Mouse (Mus musculus): ENCODE data around the gene Rab30.

Rab30 gene

DNA sequence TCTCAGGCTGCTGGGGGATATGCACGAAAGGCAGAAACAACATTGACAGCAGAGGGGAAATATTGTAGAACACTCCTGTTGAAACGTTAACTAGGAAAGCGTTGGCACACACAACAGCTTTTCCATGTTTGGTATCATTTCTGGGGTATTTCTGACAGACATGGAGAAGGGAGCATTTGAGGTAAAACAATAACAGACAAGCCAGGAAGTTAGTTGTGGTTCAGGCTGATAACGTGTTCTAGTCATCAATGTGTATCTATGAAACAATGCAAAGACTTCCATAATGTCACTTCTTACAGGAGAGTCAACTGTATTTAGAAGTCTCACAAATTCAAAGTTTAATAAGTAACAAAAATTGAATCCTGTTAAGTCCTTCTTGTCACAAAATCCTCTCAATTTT, 130.2 kb downstream of the Rab30 start:
- no peak for DNase-seq

DNA sequence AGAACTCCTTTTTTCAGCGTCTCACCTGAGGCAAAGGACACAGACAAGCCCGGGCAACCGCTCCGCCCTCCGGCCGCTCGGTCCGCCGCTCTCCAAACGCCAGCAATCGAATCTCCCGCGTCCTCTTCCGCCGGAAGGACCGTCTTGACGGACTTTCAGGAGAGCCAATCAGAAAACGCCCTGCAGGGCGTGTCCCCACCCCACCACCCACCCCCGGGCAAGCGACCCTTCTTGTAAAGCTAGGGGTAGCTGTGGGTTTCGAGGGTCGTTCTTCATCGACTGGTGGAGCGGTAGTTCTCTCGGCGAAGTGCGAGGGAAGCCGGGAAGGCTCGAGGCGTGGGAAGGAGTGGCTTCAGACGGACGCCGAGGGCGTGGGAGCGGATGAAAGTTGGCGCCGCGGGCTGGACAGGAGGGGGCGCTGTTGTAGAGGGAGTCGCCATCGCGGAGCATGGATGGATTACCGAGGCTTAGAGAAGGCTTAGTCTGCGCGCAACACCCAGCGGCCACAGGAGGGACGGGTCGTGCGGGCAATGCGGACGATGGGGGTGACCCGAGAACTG, 132.8 kb downstream of the Rab30 start, which contains the start of the genes Ddias and Prcp:
Gene Ddias (minus strand): TSS at position 132 of the 560 bp plus-strand sequence.
Gene Prcp (plus strand): TSS at position 355 of the 560 bp plus-strand sequence.
- peak; percentile 96 for DNase-seq

DNA sequence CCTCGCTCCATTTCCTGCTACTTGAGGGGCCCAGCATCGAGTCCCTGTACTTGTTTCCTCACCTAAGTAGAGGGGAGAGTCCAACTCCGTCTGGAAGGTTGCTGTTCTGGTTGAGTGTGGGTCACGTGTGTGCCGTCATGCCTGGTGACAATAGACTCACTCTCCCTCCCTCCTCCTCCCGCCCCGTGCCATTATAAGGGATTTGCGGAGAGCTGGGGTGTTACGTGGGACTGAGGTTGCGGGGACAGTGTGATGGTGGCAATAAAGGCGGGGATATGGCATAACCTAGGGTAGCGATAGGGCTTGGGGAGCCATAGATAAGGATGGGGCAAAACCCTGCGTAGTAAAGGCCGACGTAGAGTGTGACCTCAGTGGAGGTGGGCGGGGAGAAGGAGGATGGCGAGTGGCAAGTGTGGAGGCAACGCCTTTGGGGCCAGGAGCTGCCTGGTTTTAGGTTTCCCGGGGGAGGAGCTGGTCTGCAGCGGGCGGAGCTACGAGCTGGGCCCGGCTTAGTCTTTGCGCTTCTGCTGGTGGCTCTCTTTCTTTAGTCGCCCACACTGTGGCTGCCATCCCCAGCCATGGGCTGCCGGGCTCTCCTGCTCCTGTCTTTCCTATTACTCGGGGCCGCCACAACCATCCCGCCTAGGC, 133.5 kb downstream of the Rab30 start:
- DNase-seq: peak; percentile 91

DNA sequence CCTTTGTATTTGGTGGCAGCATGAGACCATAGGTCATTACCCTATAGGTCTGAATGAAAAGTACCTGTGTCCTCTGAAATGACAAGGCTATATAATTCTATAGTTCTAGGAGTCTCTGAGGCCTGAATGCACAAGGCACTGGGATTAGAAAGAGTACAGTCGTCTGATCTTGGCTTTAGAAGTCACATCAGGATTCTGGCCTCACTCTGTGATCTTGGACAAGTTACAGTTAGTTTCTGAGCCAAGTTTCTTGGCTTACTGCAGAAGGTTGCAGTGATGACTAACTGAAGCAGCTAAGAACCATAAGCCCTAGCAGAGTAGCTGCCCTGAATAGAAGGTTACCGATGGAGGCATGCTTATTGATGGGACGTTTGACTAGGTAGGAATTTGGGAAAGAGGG, 134.7 kb downstream of the Rab30 start:
- peak; percentile 12 for DNase-seq

DNA sequence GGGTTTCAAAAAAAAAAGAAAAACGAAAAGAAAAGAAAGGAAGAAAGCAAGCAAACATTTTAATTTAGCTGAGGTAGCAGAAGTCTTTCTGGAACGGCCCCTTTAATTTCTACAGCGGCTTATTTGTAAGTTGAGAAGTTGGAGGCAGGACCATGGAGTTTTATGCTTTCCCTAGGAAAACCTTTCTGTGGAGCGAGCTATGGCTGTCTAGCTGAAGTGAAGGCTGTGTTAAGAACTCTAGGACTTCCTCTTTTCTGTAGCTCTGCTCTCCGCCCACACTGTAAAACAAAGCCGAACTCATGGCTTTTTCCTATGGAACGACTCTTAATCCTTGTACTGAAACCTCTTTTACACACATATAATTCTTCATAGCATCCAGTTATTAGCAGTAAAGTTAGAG, 135.1 kb downstream of the Rab30 start:
- DNase-seq: no peak

DNA sequence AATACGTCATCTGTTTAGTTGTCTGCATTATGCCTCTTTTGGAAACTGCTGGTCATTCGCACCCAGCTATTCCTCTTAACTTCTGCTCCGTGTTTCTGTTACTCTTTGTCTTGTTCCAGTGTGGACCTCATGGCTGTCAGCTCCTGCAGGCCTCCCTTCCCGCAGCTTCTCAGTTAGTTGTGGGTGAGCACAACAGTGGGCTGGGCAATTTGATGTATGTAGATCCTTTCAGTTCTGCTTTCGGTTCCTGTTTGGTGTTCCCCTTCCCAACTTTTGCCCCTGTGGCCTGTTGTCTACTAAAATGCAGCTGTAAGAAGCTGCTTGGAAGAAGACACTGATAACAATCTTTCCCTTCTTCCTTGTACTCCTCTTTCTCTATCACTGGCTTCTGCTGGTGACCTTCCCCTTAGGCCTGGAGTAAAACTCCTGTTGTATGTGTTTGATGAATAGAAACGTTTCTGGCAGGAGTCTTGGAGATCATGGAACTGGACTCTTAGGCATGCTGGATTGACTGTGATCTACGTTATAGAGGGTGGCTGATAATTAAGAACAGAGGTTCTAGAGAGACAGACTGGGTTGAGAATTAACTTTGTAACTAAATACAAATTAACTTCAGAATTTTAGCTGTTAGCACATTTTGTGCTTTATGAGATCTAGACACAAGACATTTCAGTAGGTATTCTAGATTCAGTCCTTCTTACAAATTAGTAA, 137.3 kb downstream of the Rab30 start:
- no peak for DNase-seq

DNA sequence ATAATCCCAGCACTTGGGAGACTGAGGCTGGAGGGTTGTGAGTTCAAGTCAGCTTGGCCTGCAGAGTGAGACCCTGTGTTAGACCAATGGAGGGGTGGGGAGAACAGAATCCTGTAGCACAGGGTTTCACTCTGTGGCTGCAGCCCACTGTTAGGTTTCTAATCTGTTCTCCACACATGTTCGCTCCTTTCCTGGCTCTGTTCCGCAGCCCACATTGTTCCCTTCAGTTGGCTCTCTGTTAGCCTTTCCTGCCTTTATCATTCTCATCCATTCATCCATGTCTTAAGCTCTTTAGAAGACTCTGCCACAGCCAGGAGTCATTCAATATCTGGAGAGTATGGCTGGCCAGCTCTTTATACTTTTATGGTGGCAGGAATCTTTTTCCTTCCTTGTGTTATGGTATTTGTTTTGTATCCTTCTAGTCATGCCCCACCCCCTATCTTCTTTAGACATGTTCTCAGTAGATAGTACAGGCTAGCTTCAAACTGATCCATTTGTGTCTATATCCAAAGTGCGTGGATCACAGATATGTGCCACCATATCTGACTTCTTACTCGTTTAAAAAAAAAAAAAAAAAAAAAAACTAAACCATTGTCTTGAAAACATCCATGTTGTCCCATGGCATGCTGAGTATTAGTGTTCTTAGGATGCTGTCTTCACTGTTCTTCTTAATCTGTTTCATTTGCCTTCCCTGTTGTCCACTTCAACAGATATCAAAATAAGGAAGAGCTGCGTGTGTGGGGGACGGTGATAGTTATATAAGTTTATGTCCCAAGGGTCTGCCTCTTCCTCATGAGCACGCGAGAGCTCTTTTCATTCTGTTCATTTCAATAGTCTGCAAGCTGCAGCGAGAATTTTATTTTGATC, 142.7 kb downstream of the Rab30 start:
- no peak for DNase-seq

DNA sequence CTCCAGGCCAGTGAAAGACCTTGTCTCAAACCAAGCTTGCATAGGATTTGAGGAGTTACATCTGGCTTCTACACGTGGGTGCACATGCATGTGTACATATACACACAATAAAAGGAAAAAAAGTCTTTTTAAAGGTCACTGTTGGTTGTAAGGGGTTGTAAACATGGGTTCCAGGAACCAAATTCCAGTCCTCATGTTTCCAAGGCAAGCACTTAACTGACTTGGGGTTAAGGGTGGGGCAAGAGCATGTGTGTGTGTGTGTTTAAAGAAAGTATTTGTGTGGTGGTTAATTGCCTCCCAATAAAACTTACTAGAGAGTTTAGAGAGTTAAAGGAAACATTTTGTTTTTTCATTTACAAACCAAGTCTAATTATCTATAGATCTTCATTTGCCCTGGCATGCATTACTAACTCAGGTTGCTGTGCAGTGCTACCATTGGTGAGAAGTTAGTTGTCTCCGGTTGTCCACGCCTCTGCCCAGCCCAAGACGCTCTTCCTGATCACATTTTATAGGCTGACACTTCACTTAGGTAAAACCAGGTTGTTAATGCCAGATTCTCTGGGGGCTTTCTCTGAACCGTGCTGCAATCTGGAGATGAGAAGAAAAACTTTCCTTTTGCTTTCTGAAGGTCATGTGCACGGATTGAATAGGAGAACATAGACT, 143.7 kb downstream of the Rab30 start:
- DNase-seq: no peak

DNA sequence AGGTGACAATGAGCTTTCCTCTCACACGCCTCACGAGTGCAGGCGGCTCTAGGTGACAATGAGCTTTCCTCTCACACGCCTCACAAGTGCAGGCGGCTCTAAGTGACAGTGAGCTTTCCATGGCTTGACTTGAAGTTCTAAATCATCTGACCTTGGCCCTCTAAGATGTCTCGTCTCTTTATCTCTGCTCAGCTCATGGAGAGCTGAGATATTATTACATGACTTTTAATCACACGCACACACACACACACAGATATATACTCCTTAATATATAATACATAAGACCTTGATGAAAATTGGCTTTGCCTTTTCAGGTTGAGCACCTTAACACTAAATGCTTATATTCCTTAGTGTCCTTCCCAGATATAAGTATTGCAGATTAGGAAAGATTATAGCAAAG, 145.4 kb downstream of the Rab30 start:
- no peak for DNase-seq

DNA sequence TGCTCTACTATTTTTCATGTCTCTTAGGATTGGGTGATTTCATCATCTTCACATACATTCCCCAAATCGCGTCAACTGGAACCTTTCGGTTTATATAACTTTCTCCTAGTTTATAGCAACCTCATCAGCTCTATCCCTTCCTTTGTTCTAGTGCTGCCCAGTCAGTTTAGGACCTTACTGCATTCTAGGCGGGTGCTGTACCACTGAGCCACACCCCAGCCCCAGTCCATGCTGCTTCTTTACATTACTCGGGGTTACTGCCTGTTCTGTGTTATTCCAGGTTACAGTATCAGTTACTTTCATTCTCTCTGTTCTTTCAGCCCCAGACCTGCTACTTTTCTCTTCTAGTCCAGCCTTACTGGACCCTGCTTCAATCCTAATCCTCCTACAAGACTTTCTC, 145.8 kb downstream of the Rab30 start:
- DNase-seq: no peak

DNA sequence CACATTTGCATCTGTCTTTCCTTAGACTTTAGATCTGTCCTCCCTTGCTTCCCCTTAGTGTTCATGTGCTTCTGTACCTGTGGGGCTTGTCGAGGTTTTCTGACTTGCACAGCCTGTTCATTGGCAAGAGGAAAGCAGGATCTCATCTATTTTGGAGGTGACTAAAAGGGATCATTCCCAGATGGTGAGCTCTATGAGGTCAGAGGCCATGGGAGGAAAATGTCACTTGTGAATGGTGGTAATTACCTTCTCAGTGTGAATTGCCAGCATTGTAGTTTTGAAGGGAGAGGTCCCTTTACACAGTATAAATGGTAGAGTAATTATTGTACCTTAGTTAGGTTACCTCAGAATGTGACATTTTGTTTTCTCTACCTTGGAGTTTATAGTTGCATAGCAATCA, 148.8 kb downstream of the Rab30 start:
- no peak for DNase-seq

DNA sequence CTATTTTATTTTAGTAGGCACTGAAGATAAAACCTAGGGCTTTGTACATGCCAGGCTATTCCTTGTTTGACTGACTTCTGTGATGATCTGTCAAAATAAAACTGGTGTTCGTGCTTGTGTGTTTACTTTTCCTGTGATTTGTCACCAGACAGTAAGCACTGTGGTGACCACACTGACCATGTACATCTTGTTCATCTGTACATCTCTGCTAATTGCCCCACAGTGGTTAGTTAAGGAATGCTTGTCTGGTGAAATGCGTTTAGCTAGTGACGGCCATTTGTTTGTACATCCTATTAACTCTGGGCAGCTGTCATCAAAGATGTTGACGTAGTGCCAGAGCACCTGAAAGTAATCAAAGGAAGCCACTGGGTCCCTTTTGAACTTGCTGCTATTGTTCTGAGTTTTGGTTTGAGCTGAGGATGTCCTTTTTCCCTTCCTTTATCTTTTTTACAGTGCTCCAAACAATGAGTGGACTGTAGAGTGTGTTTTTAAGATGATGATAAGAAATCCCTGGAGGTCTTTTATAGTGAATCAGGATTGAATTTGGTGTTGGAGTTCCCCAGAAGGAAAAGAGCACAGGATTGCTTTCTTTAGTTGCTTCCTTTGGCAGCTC, 149.3 kb downstream of the Rab30 start:
- no peak for DNase-seq

DNA sequence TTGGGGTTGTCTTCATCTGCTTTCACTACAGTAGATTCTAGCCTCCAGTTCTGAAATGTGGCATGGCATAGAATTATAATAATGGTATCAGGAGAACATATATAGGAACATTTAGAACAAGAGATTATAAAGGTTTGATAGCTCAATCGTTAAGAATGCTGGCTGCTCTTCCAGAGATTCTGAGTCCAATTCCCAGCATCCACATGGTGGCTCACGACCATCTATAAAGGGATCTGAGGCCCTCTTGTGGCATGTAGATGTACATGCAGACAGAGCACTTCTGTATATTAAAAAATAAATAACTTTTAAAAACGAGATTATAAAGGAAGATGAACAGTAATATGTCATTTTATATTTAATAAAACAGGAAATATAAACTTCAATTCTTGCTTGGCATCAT, 152.1 kb downstream of the Rab30 start:
- no peak for DNase-seq

All from kidney, adult 18-20 months (tissue).